Mouse (Mus musculus) thymus, adult 2 months (tissue): Measurements from ENCODE around the gene Prickle2. TPM values are rescaled to one million over a fixed set of nuclear protein-coding genes. Genes with fewer than 3 reads are reported as not detected.

Source experiments
- DNase-seq: peaks from one replicate; pipeline ENCODE4 v3.0.0; 2021
- H3K27ac ChIP-seq: fragments of 200-500 bp; 2 replicates; pipeline ENCODE4 v1.5.1; 2012; ENCODE audit warnings: low read length, control low read depth; ENCODE audit not compliant: control insufficient read depth, insufficient read depth
- H3K27me3 ChIP-seq: fragments of 200-500 bp; 2 replicates; pipeline ENCODE4 v1.6.1; 2012; ENCODE audit warnings: mild to moderate bottlenecking, low read length, moderate library complexity, mixed read lengths; ENCODE audit not compliant: control insufficient read depth, insufficient read depth
- H3K36me3 ChIP-seq: fragments of 200-500 bp; 2 replicates; pipeline ENCODE4 v1.6.1; 2012; ENCODE audit warnings: mild to moderate bottlenecking, low read length, moderate library complexity; ENCODE audit not compliant: control insufficient read depth, insufficient read depth
- H3K4me1 ChIP-seq: fragments of 200-500 bp; replicated peaks from 2 replicates; pipeline ENCODE4 v1.6.1; 2012; ENCODE audit warnings: low read length; ENCODE audit not compliant: control insufficient read depth, insufficient read depth
- H3K4me3 ChIP-seq: fragments of 200-500 bp; 2 replicates; pipeline ENCODE4 v1.5.1; 2012; ENCODE audit warnings: mild to moderate bottlenecking, low read length, control low read depth, moderate library complexity; ENCODE audit not compliant: control insufficient read depth, insufficient read depth
- CTCF ChIP-seq: fragments of 200-500 bp; IDR thresholded peaks from 2 replicates; pipeline ENCODE4 v1.5.1; 2012; ENCODE audit warnings: mild to moderate bottlenecking, control low read depth, low read length, moderate library complexity, borderline replicate concordance; ENCODE audit not compliant: control insufficient read depth, poor library complexity, insufficient read depth; ENCODE audit errors: extremely low read depth
- POLR2A ChIP-seq: fragments of 200-500 bp; IDR thresholded peaks from 2 replicates; pipeline ENCODE4 v1.6.1; 2012; ENCODE audit warnings: mild to moderate bottlenecking, low read length, control low read depth, moderate library complexity; ENCODE audit not compliant: control insufficient read depth, poor library complexity, insufficient read depth; ENCODE audit errors: extremely low read depth
- WGBS: fragments of 180-500 bp; shearing (Covaris S2); methylation state at CpG from one replicate; pipeline ENCODE4 v1.1.7; 2018; 5-methylcytosine and 5-hydroxymethylcytosine counted together
- polyA plus RNA-seq: library from polyadenylated mRNA; depleted of rRNA; stranded (reverse); fragments of >200 nt; gene quantifications from 2 replicates; pipeline ENCODE4 v1.2.3, GENCODE M21; 2012; rRNA removed

Gene Prickle2
- polyA plus RNA-seq: 0.47 and 0.50 TPM in 2 replicates

- TF ChIP-seq POLR2A: no peak
- TF ChIP-seq CTCF: no peak
- Histone ChIP-seq H3K27ac (no peak within 1 kb of the TSS), H3K27me3 (no peaks in the 10 kb centered on the region), H3K4me1 (no peaks in the 10 kb centered on the region), H3K4me3 (no peak within 1 kb of the TSS), H3K36me3 (no peaks in the 10 kb centered on the region)
- no peak for DNase-seq
- 1% methylated on average over 22 of the region's 24 CpGs for WGBS
These were observed at the start of gene Prickle2 for GRCm38 (mm10) chr6:92706145-92706466. Prickle2 (minus strand) TSS chr6:92706155.

GRCm38 (mm10) chr6:92752737-92753136 lies 46.8 kb upstream of the Prickle2 start:
- no peak for DNase-seq
- Histone ChIP-seq H3K4me3 (no peak overlapping the region), H3K27ac (no peak overlapping the region), H3K4me1 (no peaks in the 10 kb centered on the region), H3K27me3 (no peaks in the 10 kb centered on the region), H3K36me3 (no peaks in the 10 kb centered on the region)
- TF ChIP-seq POLR2A (no peak), CTCF (no peak)
- WGBS: 94% methylated on average over 2 of the region's 2 CpGs

DNA sequence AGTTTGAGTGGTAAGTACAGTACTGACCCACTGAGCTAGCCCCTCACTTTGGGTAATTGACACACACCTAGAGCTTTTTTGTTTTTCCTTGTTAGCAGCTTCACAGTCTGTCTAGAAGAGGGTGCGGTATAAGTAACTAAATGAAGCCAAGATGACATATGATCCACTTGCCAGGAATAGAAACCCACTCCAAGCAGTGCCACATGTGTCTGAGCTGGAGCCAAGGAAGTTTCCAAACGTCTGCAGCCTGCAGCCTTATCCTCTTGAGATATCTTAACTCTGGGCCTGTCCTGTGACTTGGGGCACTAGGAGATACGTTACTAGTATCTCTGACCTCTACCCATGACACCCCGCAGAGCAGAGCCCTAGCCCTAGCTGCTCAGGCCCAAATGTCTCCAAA lies 43.5 kb upstream of the Prickle2 start:
- no peak for DNase-seq
- Histone ChIP-seq H3K36me3 (no peaks in the 10 kb centered on the region), H3K4me3 (no peak overlapping the region), H3K27ac (no peak overlapping the region), H3K27me3 (no peaks in the 10 kb centered on the region), H3K4me1 (no peaks in the 10 kb centered on the region)
- WGBS: 83% methylated on average over 4 of the region's 4 CpGs
- no peak for TF ChIP-seq POLR2A
- TF ChIP-seq CTCF: no peak

- Histone ChIP-seq H3K27me3 (no peaks in the 10 kb centered on the region), H3K4me3 (no peak overlapping the region), H3K27ac (no peak overlapping the region), H3K4me1 (no peaks in the 10 kb centered on the region), H3K36me3 (no peaks in the 10 kb centered on the region)
- TF ChIP-seq CTCF (no peak), POLR2A (no peak)
- no peak for DNase-seq
- 32% methylated on average over 11 of the region's 11 CpGs for WGBS
These were observed 37.6 kb upstream of the Prickle2 start for GRCm38 (mm10) chr6:92743605-92744004.

DNA sequence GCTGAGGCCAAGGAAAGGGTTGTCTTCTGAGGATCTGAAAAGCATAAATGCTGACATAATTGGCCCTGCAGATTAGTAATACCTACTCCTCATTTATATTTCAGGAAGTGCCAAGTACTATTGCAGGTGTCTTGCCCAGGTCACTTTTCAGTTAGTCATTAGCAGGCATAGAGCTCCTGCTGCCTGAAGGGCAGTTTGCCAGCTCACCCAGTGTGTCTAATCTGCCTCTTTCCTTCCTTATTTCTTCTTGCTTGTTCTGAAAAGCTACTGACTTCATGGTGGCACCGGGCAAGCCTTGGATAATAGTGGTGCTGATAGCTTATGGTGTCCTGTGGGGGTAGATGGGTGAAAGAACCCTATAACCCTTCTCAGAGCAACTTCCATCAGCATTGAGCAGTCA lies 31.2 kb upstream of the Prickle2 start:
- Histone ChIP-seq H3K27me3 (no peaks in the 10 kb centered on the region), H3K27ac (no peak overlapping the region), H3K4me1 (no peaks in the 10 kb centered on the region), H3K4me3 (no peak overlapping the region), H3K36me3 (no peaks in the 10 kb centered on the region)
- DNase-seq: no peak
- 44% methylated on average over 1 of the region's 1 CpGs for WGBS
- no peak for TF ChIP-seq CTCF
- TF ChIP-seq POLR2A: no peak

- DNase-seq: no peak
- Histone ChIP-seq H3K27ac (no peak overlapping the region), H3K4me1 (no peaks in the 10 kb centered on the region), H3K4me3 (no peak overlapping the region), H3K36me3 (no peaks in the 10 kb centered on the region), H3K27me3 (no peaks in the 10 kb centered on the region)
- TF ChIP-seq POLR2A: no peak
- TF ChIP-seq CTCF: no peak
These were observed 27.7 kb upstream of the Prickle2 start for GRCm38 (mm10) chr6:92733651-92734050.

- no peak overlapping the region for H3K4me3 ChIP-seq
- no peak for DNase-seq
These were observed 22.6 kb upstream of the Prickle2 start for GRCm38 (mm10) chr6:92728514-92728913.

More at GRCm38 (mm10) chr6:92728514-92728913, 22.6 kb upstream of the Prickle2 start:
- no peaks in the 10 kb centered on the region for H3K36me3 ChIP-seq
- 54% methylated on average over 7 of the region's 7 CpGs for WGBS
- H3K27me3 ChIP-seq: no peaks in the 10 kb centered on the region
- no peaks in the 10 kb centered on the region for H3K4me1 ChIP-seq
- no peak overlapping the region for H3K27ac ChIP-seq
- no peak for TF ChIP-seq CTCF
- no peak for TF ChIP-seq POLR2A
